ENCODE assay signal across 14 mouse cellular contexts in the genomic region with DNA sequence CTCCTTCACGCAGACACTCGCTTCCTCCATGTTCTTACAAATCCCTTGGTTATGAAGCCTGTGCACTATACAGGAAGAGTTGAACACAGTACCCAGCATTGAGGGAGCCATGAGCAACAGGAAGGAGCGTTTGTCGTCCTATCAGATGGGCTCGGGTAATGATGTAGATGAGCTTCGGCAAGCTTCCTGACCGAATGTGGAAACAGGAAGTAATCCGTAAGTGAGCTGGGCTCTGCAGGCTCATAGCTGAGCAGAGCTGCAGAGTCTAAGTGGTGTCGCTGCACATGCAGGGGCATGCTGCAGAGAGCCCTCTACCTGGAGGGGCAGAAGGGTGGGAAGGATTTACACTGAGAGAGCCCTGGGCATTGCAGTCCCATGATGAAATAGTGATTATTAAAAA.
DNase-seq lines count a peak whose midpoint lies in the region; ATAC-seq lines count a peak whose summit lies in the region.
"Had no signal": no experiment of that assay in that cellular context is flagged by ENCODE, and none has a peak within 500 bp of the region (broad histone marks: within the 10 kb centered on the region; RNA-seq: fewer than 3 reads in every experiment).

No protein-coding gene starts in this region.

- H3K9ac ChIP-seq in limb, embryonic 11.5 days (ENCODE audit: low read length) = no peak overlapping the region
- H3K9ac ChIP-seq in liver, embryonic 12.5 days = no peak overlapping the region
- no peak overlapping the region for H3K9ac ChIP-seq in midbrain, embryonic 13.5 days (replicated peaks)
- H3K9ac ChIP-seq: liver, embryonic 14.5 days had no signal

- no peaks in the 10 kb centered on the region for H3K36me3 ChIP-seq in limb, embryonic 11.5 days (ENCODE audit: control insufficient read depth, insufficient read depth, low read length)
- H3K36me3 ChIP-seq in limb, embryonic 10.5 days = peaks cover 42% of the 10 kb centered on the region
- no peaks in the 10 kb centered on the region for H3K36me3 ChIP-seq in liver, embryonic 12.5 days
- H3K36me3 ChIP-seq in midbrain, embryonic 13.5 days = no peaks in the 10 kb centered on the region
- H3K36me3 ChIP-seq: G1E had no signal

- H3K4me2 ChIP-seq in limb, embryonic 11.5 days (ENCODE audit: low read depth, severe bottlenecking) = no peak overlapping the region
- no peak overlapping the region for H3K4me2 ChIP-seq in liver, embryonic 12.5 days
- no peak overlapping the region for H3K4me2 ChIP-seq in midbrain, embryonic 13.5 days (replicated peaks)

- no peak for DNase-seq in limb, embryonic 11.5 days (ENCODE audit: low spot score)
- DNase-seq in limb, embryonic 10.5 days (ENCODE audit: low spot score) = no peak
- peak; percentile 8 for DNase-seq in T-cell, adult 2 months (ENCODE audit: low spot score)
- peak; percentile 16 for DNase-seq in thymus, postnatal 14 days
- DNase-seq in embryo, embryonic 10.5 days (ENCODE audit: low spot score) = no peak
- no peak for DNase-seq in ovary, postnatal 14 days (ENCODE audit: low spot score)
- DNase-seq: embryo, embryonic 11 days; gastrocnemius, postnatal 25 days had no signal

- H3K4me1 ChIP-seq in limb, embryonic 11.5 days (ENCODE audit: control insufficient read depth, insufficient read depth, low read length) = peaks cover 33% of the 10 kb centered on the region
- peaks cover 91% of the 10 kb centered on the region for H3K4me1 ChIP-seq in limb, embryonic 10.5 days
- H3K4me1 ChIP-seq in liver, embryonic 12.5 days = 0 out of 2 replicates have a peak, but pooled peaks cover 3% of the 10 kb centered on the region
- peaks cover 36% of the 10 kb centered on the region for H3K4me1 ChIP-seq in midbrain, embryonic 13.5 days (replicated peaks)

- no peaks in the 10 kb centered on the region for H3K9me3 ChIP-seq in limb, embryonic 11.5 days (ENCODE audit: control insufficient read depth, low read length)
- H3K9me3 ChIP-seq in limb, embryonic 10.5 days (replicated peaks) = no peaks in the 10 kb centered on the region
- no peaks in the 10 kb centered on the region for H3K9me3 ChIP-seq in liver, embryonic 12.5 days (replicated peaks)
- no peaks in the 10 kb centered on the region for H3K9me3 ChIP-seq in midbrain, embryonic 13.5 days
- H3K9me3 ChIP-seq: forebrain, embryonic 10.5 days had no signal

- WGBS in limb, embryonic 11.5 days = 71% methylated on average over 9 of the region's 9 CpGs
- WGBS in limb, embryonic 10.5 days = 81% methylated on average over 9 of the region's 9 CpGs
- WGBS in liver, embryonic 12.5 days (ENCODE audit: insufficient replicate concordance) = 31% methylated on average over 9 of the region's 9 CpGs
- WGBS in midbrain, embryonic 13.5 days = 92% methylated on average over 9 of the region's 9 CpGs

- H3K27ac ChIP-seq in limb, embryonic 11.5 days (replicated peaks; ENCODE audit: low read depth, low read length) = 0 out of 2 replicates have a peak overlapping the region, but pooled peaks have one; percentile 33
- H3K27ac ChIP-seq in limb, embryonic 10.5 days = no peak overlapping the region
- no peak overlapping the region for H3K27ac ChIP-seq in liver, embryonic 12.5 days
- H3K27ac ChIP-seq in midbrain, embryonic 13.5 days = no peak overlapping the region
- H3K27ac ChIP-seq: liver, embryonic 14.5 days had no signal

- H3K27me3 ChIP-seq in limb, embryonic 11.5 days (ENCODE audit: control insufficient read depth, insufficient read depth, low read length) = no peaks in the 10 kb centered on the region
- no peaks in the 10 kb centered on the region for H3K27me3 ChIP-seq in limb, embryonic 10.5 days (ENCODE audit: low read depth, poor library complexity, severe bottlenecking)
- H3K27me3 ChIP-seq in liver, embryonic 12.5 days (replicated peaks) = no peaks in the 10 kb centered on the region
- H3K27me3 ChIP-seq in midbrain, embryonic 13.5 days = no peaks in the 10 kb centered on the region

- ATAC-seq in limb, embryonic 11.5 days (ENCODE audit: insufficient number of reproducible peaks, low FRiP score, low TSS enrichment, low read depth) = no peak
- peak; percentile 21; the same call in 1 of the 2 replicates for ATAC-seq in liver, embryonic 12.5 days
- ATAC-seq in midbrain, embryonic 13.5 days = no peak

- H3K4me3 ChIP-seq in limb, embryonic 11.5 days (ENCODE audit: low read depth, low read length) = no peak overlapping the region
- H3K4me3 ChIP-seq in limb, embryonic 10.5 days = no peak overlapping the region
- H3K4me3 ChIP-seq in liver, embryonic 12.5 days = no peak overlapping the region
- no peak overlapping the region for H3K4me3 ChIP-seq in midbrain, embryonic 13.5 days (replicated peaks)
- H3K4me3 ChIP-seq: forebrain, embryonic 10.5 days; myocyte had no signal

Comparison
In these comparisons a context has a peak if more than half of its experiments do, and no peak if none do; other contexts are left out.
1. DNase-seq: peak in T-cell, adult 2 months (single experiment) and thymus, postnatal 14 days (single experiment); none in limb, embryonic 11.5 days (single experiment), limb, embryonic 10.5 days (single experiment), embryo, embryonic 10.5 days (single experiment) and ovary, postnatal 14 days (single experiment).